Mouse (Mus musculus): ENCODE measurements around the gene Scap.

DNA sequence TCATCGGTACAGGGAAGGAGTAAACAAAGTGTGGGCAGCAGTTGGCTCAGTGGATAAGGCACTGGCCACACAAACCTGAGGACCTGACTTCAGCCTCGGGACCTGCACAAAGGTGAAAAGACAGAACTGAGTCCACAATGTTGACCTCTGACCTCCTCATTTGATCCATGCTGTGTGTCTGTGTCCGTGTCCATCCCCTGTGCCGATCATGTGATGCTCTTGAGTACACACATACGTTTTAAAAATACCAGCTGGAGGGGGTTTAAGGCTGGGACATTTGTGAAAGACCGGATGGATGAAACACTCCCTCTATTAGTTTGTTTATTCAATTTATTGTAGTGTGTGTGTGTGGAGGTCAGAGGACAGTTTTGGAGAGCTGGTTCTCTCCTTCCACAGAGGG lies 10.7 kb downstream of the Scap start:
- no peak for TF ChIP-seq CTCF (IDR thresholded peaks at IDR 0.05; ENCODE audit: low read depth)
- no peak for TF ChIP-seq EP300 (IDR thresholded peaks at IDR 0.05; ENCODE audit: low read depth)

All from heart, postnatal 0 days (tissue).